Mouse (Mus musculus): ENCODE data around the gene 4930558K02Rik. TPM values are rescaled to one million over a fixed set of nuclear protein-coding genes. Genes with fewer than 3 reads are reported as not detected.

The 4930558K02Rik gene
- polyA plus RNA-seq, 1 experiment = not detected

DNA sequence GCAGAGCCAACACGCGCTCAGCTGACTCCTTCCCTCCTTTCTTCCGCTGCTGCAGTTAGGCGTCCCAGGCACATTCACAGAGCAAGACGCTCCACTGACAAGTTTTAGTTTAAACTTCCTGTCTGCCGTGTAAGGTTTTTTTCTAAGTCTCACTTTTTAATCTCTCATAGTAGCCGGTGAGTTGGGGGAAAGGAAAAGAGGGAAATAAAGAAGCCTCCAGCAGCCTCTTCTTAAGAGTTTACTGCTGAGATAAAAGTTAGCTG is 25.0 kb upstream of the 4930558K02Rik start:
- no peak overlapping the region for H3ac ChIP-seq (ENCODE audit: control insufficient read depth, insufficient read length)
- H3K4me3 ChIP-seq = no peak overlapping the region
- peak overlapping the region; percentile 19 for H3K4me2 ChIP-seq (ENCODE audit: low read depth)
- TF ChIP-seq MYOD1 (IDR thresholded peaks at IDR 0.05; ENCODE audit: control insufficient read depth in 1 of 3, insufficient read length in 2 of 3, low read depth in 2 of 3) (no peak), MYOG (IDR thresholded peaks at IDR 0.05; ENCODE audit: control insufficient read depth in 1 of 3, insufficient read depth in 1 of 3, insufficient read length in 2 of 3, low read depth in 2 of 3) (no peak), CEBPB (IDR thresholded peaks at IDR 0.05; ENCODE audit: insufficient read depth, poor library complexity, severe bottlenecking) (no peak), POLR2A (IDR thresholded peaks at IDR 0.05; ENCODE audit: insufficient read length, low read depth) (no peak), E2F4 (IDR thresholded peaks at IDR 0.05; ENCODE audit: insufficient read depth) (no peak), TCF3 (IDR thresholded peaks at IDR 0.05; ENCODE audit: insufficient read length, low read depth) (no peak), REST (IDR thresholded peaks at IDR 0.05; ENCODE audit: insufficient read depth, insufficient read length) (no peak), USF1 (IDR thresholded peaks at IDR 0.05; ENCODE audit: low read depth) (no peak), SRF (IDR thresholded peaks at IDR 0.05; ENCODE audit: control insufficient read depth, insufficient read length, low read depth) (no peak), POLR2AphosphoS2 (IDR thresholded peaks at IDR 0.05; ENCODE audit: insufficient read length, low read depth) (no peak), MAX (IDR thresholded peaks at IDR 0.05; ENCODE audit: low read depth) (no peak)
- no peaks in the 10 kb centered on the region for H3K36me3 ChIP-seq (ENCODE audit: control insufficient read depth, insufficient read depth)
- H3K27me3 ChIP-seq (ENCODE audit: control insufficient read depth, insufficient read depth, insufficient read length) = no peaks in the 10 kb centered on the region
- no peaks in the 10 kb centered on the region for H3K79me2 ChIP-seq (ENCODE audit: control insufficient read depth, insufficient read depth)

- H3K4me3 ChIP-seq = no peak overlapping the region
- H3K36me3 ChIP-seq (ENCODE audit: control insufficient read depth, insufficient read depth) = no peaks in the 10 kb centered on the region
- H3K79me2 ChIP-seq (ENCODE audit: control insufficient read depth, insufficient read depth) = no peaks in the 10 kb centered on the region
- H3ac ChIP-seq (ENCODE audit: control insufficient read depth, insufficient read length) = no peak overlapping the region
- no peak for TF ChIP-seq MAX (IDR thresholded peaks at IDR 0.05; ENCODE audit: low read depth)
- TF ChIP-seq USF1 (IDR thresholded peaks at IDR 0.05; ENCODE audit: low read depth) = peak; percentile 37
- no peaks in the 10 kb centered on the region for H3K27me3 ChIP-seq (ENCODE audit: control insufficient read depth, insufficient read depth, insufficient read length)
- peak overlapping the region; percentile 19 for H3K4me2 ChIP-seq (ENCODE audit: low read depth)
These were observed 24.5 kb upstream of the 4930558K02Rik start for GRCm38 (mm10) chr1:162003729-162004517.

- TF ChIP-seq MYOD1 (IDR thresholded peaks at IDR 0.05; ENCODE audit: control insufficient read depth in 1 of 3, insufficient read length in 2 of 3, low read depth in 2 of 3) (no peak), USF1 (IDR thresholded peaks at IDR 0.05; ENCODE audit: low read depth) (no peak)
- no peak overlapping the region for H3K4me2 ChIP-seq (ENCODE audit: low read depth)
- H3K79me2 ChIP-seq (ENCODE audit: control insufficient read depth, insufficient read depth) = no peaks in the 10 kb centered on the region
- no peaks in the 10 kb centered on the region for H3K36me3 ChIP-seq (ENCODE audit: control insufficient read depth, insufficient read depth)
- H3K27me3 ChIP-seq (ENCODE audit: control insufficient read depth, insufficient read depth, insufficient read length) = no peaks in the 10 kb centered on the region
- H3K4me3 ChIP-seq = no peak overlapping the region
- H3ac ChIP-seq (ENCODE audit: control insufficient read depth, insufficient read length) = no peak overlapping the region
These were observed 21.9 kb upstream of the 4930558K02Rik start for GRCm38 (mm10) chr1:162001328-162001727.

DNA sequence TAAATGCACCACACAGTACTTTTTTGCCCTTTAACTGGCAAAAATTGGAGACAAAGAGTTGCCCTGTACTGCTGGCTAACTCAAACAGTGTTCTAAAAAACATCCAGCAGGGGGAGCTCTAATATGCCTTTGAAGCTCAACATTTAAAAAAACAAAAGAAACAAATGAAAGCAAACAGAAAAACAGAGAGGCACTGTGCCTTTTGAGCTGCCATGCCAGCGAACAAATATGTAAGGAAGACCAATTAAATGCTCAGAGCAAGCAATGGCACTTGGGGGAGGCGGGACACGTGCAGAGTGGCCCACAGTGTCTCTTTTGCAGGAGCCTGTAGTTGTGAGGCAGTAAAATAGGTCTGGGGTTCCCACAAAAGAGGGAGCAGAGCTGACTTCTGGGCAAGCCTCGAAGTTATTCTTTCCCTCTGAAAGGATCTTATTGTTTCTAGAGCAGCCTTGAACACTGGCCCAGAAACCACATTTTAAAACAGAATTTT is 20.5 kb upstream of the 4930558K02Rik start:
- Histone ChIP-seq H3K4me2 (ENCODE audit: low read depth) (peak overlapping the region; percentile 77), H3K27me3 (ENCODE audit: control insufficient read depth, insufficient read depth, insufficient read length) (no peaks in the 10 kb centered on the region), H3K4me3 (no peak overlapping the region), H3K79me2 (ENCODE audit: control insufficient read depth, insufficient read depth) (no peaks in the 10 kb centered on the region), H3K36me3 (ENCODE audit: control insufficient read depth, insufficient read depth) (no peaks in the 10 kb centered on the region), H3ac (ENCODE audit: control insufficient read depth, insufficient read length) (no peak overlapping the region)
- no peak for TF ChIP-seq POLR2A (IDR thresholded peaks at IDR 0.05; ENCODE audit: insufficient read length, low read depth)
- TF ChIP-seq SRF (IDR thresholded peaks at IDR 0.05; ENCODE audit: control insufficient read depth, insufficient read length, low read depth) = no peak
- TF ChIP-seq E2F4 (IDR thresholded peaks at IDR 0.05; ENCODE audit: insufficient read depth) = no peak
- no peak for TF ChIP-seq TCF3 (IDR thresholded peaks at IDR 0.05; ENCODE audit: insufficient read length, low read depth)
- TF ChIP-seq POLR2AphosphoS2 (IDR thresholded peaks at IDR 0.05; ENCODE audit: insufficient read length, low read depth) = no peak
- no peak for TF ChIP-seq TCF12 (IDR thresholded peaks at IDR 0.05; ENCODE audit: insufficient read depth, poor library complexity, severe bottlenecking)
- no peak for TF ChIP-seq MAX (IDR thresholded peaks at IDR 0.05; ENCODE audit: low read depth)
- TF ChIP-seq USF1 (IDR thresholded peaks at IDR 0.05; ENCODE audit: low read depth) = no peak
- TF ChIP-seq CEBPB (IDR thresholded peaks at IDR 0.05; ENCODE audit: insufficient read depth, poor library complexity, severe bottlenecking) = no peak
- no peak for TF ChIP-seq MYOD1 (IDR thresholded peaks at IDR 0.05; ENCODE audit: control insufficient read depth in 1 of 3, insufficient read length in 2 of 3, low read depth in 2 of 3)
- no peak for TF ChIP-seq MYOG (IDR thresholded peaks at IDR 0.05; ENCODE audit: control insufficient read depth in 1 of 3, insufficient read depth in 1 of 3, insufficient read length in 2 of 3, low read depth in 2 of 3)
- no peak for TF ChIP-seq REST (IDR thresholded peaks at IDR 0.05; ENCODE audit: insufficient read depth, insufficient read length)

DNA sequence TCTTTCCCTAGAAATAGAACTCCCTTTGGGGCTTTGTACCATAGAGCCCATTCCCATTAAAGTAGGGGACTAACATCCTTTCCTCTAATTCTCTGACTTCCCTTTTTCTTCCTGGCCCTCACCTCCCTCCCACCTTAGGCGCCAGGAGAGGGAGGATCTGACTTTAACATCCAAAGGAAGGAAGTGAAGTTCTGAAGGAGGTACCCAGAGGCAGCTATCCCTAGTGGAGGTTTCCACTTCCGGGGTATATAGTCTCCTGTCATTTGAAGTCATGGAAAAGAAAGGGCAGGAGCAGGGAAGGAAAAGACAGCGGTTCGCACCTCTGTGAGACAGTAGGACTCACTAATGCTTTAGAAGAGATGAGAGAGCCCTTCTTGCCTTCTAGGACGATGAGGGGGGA is 19.9 kb upstream of the 4930558K02Rik start:
- Histone ChIP-seq H3K36me3 (ENCODE audit: control insufficient read depth, insufficient read depth) (no peaks in the 10 kb centered on the region), H3K79me2 (ENCODE audit: control insufficient read depth, insufficient read depth) (no peaks in the 10 kb centered on the region), H3K4me3 (no peak overlapping the region), H3K27me3 (ENCODE audit: control insufficient read depth, insufficient read depth, insufficient read length) (no peaks in the 10 kb centered on the region), H3K4me2 (ENCODE audit: low read depth) (peak overlapping the region; percentile 77), H3ac (ENCODE audit: control insufficient read depth, insufficient read length) (no peak overlapping the region)
- no peak for TF ChIP-seq USF1 (IDR thresholded peaks at IDR 0.05; ENCODE audit: low read depth)
- TF ChIP-seq CEBPB (IDR thresholded peaks at IDR 0.05; ENCODE audit: insufficient read depth, poor library complexity, severe bottlenecking) = no peak
- no peak for TF ChIP-seq MAX (IDR thresholded peaks at IDR 0.05; ENCODE audit: low read depth)
- TF ChIP-seq TCF12 (IDR thresholded peaks at IDR 0.05; ENCODE audit: insufficient read depth, poor library complexity, severe bottlenecking) = no peak
- no peak for TF ChIP-seq POLR2AphosphoS2 (IDR thresholded peaks at IDR 0.05; ENCODE audit: insufficient read length, low read depth)
- no peak for TF ChIP-seq SRF (IDR thresholded peaks at IDR 0.05; ENCODE audit: control insufficient read depth, insufficient read length, low read depth)
- TF ChIP-seq MYOD1 (IDR thresholded peaks at IDR 0.05; ENCODE audit: control insufficient read depth in 1 of 3, insufficient read length in 2 of 3, low read depth in 2 of 3) = no peak
- no peak for TF ChIP-seq REST (IDR thresholded peaks at IDR 0.05; ENCODE audit: insufficient read depth, insufficient read length)
- no peak for TF ChIP-seq TCF3 (IDR thresholded peaks at IDR 0.05; ENCODE audit: insufficient read length, low read depth)
- TF ChIP-seq E2F4 (IDR thresholded peaks at IDR 0.05; ENCODE audit: insufficient read depth) = no peak
- TF ChIP-seq MYOG (IDR thresholded peaks at IDR 0.05; ENCODE audit: control insufficient read depth in 1 of 3, insufficient read depth in 1 of 3, insufficient read length in 2 of 3, low read depth in 2 of 3) = no peak
- TF ChIP-seq POLR2A (IDR thresholded peaks at IDR 0.05; ENCODE audit: insufficient read length, low read depth) = no peak
